Mouse (Mus musculus) MEL (cell line): Measurements from ENCODE around the gene Tango6. TPM values are rescaled to one million over a fixed set of nuclear protein-coding genes. Genes with fewer than 3 reads are reported as not detected.

ENCODE experiments used
- DNase-seq: peaks from one replicate; pipeline ENCODE4 v3.0.0; 2011; ENCODE audit warnings: low read depth, low spot score
- H3K27ac ChIP-seq: 2 replicates; pipeline ENCODE4 v1.5.1; 2012; ENCODE audit warnings: low read depth, mild to moderate bottlenecking, control low read depth, low read length, moderate library complexity; ENCODE audit not compliant: control insufficient read depth
- H3K27me3 ChIP-seq, 2 experiments: fragments of 150-350 bp in 1 of 2; sonication (generic) in 1 of 2; 2 replicates each; pipeline ENCODE4 v1.6.1; 2012; ENCODE audit warnings: low read length in 2 of 2, mild to moderate bottlenecking in 2 of 2, improper control_type of control experiment in 1 of 2, moderate library complexity in 1 of 2; ENCODE audit not compliant: insufficient read depth in 2 of 2, control insufficient read depth in 1 of 2
- H3K36me3 ChIP-seq, 2 experiments: 2 replicates each; pipeline ENCODE4 v1.6.1; 2012 to 2014; ENCODE audit warnings: low read length in 2 of 2, improper control_type of control experiment in 1 of 2, inconsistent platforms in 1 of 2, mild to moderate bottlenecking in 1 of 2; ENCODE audit not compliant: insufficient read depth in 2 of 2, control insufficient read depth in 1 of 2
- H3K4me1 ChIP-seq, 2 experiments: fragments of 150-350 bp in 1 of 2; sonication (generic) in 1 of 2; 2 replicates each; pipeline ENCODE4 v1.6.1; 2012; ENCODE audit warnings: low read length in 2 of 2, improper control_type of control experiment in 1 of 2, mild to moderate bottlenecking in 1 of 2; ENCODE audit not compliant: insufficient read depth in 2 of 2, control insufficient read depth in 1 of 2
- H3K4me3 ChIP-seq, 2 experiments: fragments of 150-350 bp in 1 of 2; sonication (generic) in 1 of 2; 2 replicates each; pipeline ENCODE4 v1.5.1; 2012; ENCODE audit warnings: low read depth in 2 of 2, low read length in 2 of 2, mild to moderate bottlenecking in 2 of 2, moderate library complexity in 2 of 2, control low read depth in 1 of 2, improper control_type of control experiment in 1 of 2; ENCODE audit not compliant: control insufficient read depth in 1 of 2, insufficient read depth in 1 of 2
- H3K79me2 ChIP-seq: 2 replicates; pipeline ENCODE4 v1.6.1; 2012; ENCODE audit warnings: mild to moderate bottlenecking, low read length, moderate library complexity; ENCODE audit not compliant: control insufficient read depth, poor library complexity, insufficient read depth
- H3K9ac ChIP-seq: 2 replicates; pipeline ENCODE4 v1.6.1; 2012; ENCODE audit warnings: low read depth, mild to moderate bottlenecking, control low read depth, low read length, moderate library complexity; ENCODE audit not compliant: control insufficient read depth, poor library complexity, severe bottlenecking
- H3K9me3 ChIP-seq: fragments of 150-350 bp; sonication (generic); replicated peaks from 2 replicates; pipeline ENCODE4 v1.6.1; 2012; ENCODE audit warnings: mild to moderate bottlenecking, low read length, improper control_type of control experiment, moderate library complexity; ENCODE audit not compliant: insufficient read depth
- CHD1 ChIP-seq: IDR thresholded peaks from 2 replicates; pipeline ENCODE4 v1.6.1; 2012; ENCODE audit warnings: low read depth, mild to moderate bottlenecking, inconsistent platforms, low read length, improper control_type of control experiment
- CHD2 ChIP-seq: IDR thresholded peaks from 2 replicates; pipeline ENCODE4 v1.6.1; 2011; ENCODE audit warnings: low read length, improper control_type of control experiment
- CTCF ChIP-seq, 3 experiments: IDR thresholded peaks in 2 of 3; conservative IDR thresholded peaks in 1 of 3; 2 replicates each; pipeline ENCODE4 v1.5.1; 2011 to 2012; ENCODE audit warnings: low read length in 3 of 3, low read depth in 2 of 3, mild to moderate bottlenecking in 2 of 3, improper control_type of control experiment in 1 of 3, inconsistent platforms in 1 of 3, mixed read lengths in 1 of 3, moderate library complexity in 1 of 3; ENCODE audit not compliant: control insufficient read depth in 1 of 3, insufficient read depth in 1 of 3, poor library complexity in 1 of 3, severe bottlenecking in 1 of 3
- E2F4 ChIP-seq: IDR thresholded peaks from 2 replicates; pipeline ENCODE4 v1.6.1; 2011; ENCODE audit warnings: low read depth, low read length, improper control_type of control experiment, borderline replicate concordance
- ELF1 ChIP-seq: IDR thresholded peaks from 2 replicates; pipeline ENCODE4 v1.6.1; 2014; ENCODE audit warnings: low read depth, mild to moderate bottlenecking, inconsistent platforms, low read length, improper control_type of control experiment, moderate library complexity
- ETS1 ChIP-seq: IDR thresholded peaks from 2 replicates; pipeline ENCODE4 v1.6.1; 2012; ENCODE audit warnings: low read depth, mild to moderate bottlenecking, inconsistent platforms, low read length, improper control_type of control experiment, moderate library complexity
- GABPA ChIP-seq: IDR thresholded peaks from 2 replicates; pipeline ENCODE4 v1.6.1; 2012; ENCODE audit warnings: low read depth, mild to moderate bottlenecking, inconsistent platforms, low read length, improper control_type of control experiment, moderate library complexity
- GATA1 ChIP-seq: IDR thresholded peaks from 2 replicates; pipeline ENCODE4 v1.6.1; 2011; ENCODE audit warnings: low read depth, low read length, improper control_type of control experiment
- HCFC1 ChIP-seq: IDR thresholded peaks from 2 replicates; pipeline ENCODE4 v1.6.1; 2012; ENCODE audit warnings: low read depth, mild to moderate bottlenecking, inconsistent platforms, low read length, improper control_type of control experiment, moderate library complexity
- JUND ChIP-seq: IDR thresholded peaks from 2 replicates; pipeline ENCODE4 v1.6.1; 2011; ENCODE audit warnings: low read depth, mild to moderate bottlenecking, improper control_type of control experiment, low read length
- MAFK ChIP-seq: IDR thresholded peaks from 2 replicates; pipeline ENCODE4 v1.6.1; 2011; ENCODE audit warnings: low read depth, mild to moderate bottlenecking, low read length, improper control_type of control experiment, borderline replicate concordance
- MAX ChIP-seq: IDR thresholded peaks from 2 replicates; pipeline ENCODE4 v1.6.1; 2011; ENCODE audit warnings: low read length, improper control_type of control experiment
- MAZ ChIP-seq: IDR thresholded peaks from 2 replicates; pipeline ENCODE4 v1.6.1; 2012; ENCODE audit warnings: low read depth, mild to moderate bottlenecking, inconsistent platforms, low read length, improper control_type of control experiment
- MXI1 ChIP-seq: IDR thresholded peaks from 2 replicates; pipeline ENCODE4 v1.6.1; 2011; ENCODE audit warnings: mild to moderate bottlenecking, low read depth, low read length, improper control_type of control experiment
- MYB ChIP-seq: IDR thresholded peaks from 2 replicates; pipeline ENCODE4 v1.6.1; 2011; ENCODE audit warnings: mild to moderate bottlenecking, low read depth, low read length, improper control_type of control experiment
- MYC ChIP-seq: IDR thresholded peaks from 2 replicates; pipeline ENCODE4 v1.6.1; 2011; ENCODE audit warnings: low read depth, mild to moderate bottlenecking, low read length, improper control_type of control experiment, moderate library complexity
- NELFE ChIP-seq: IDR thresholded peaks from 2 replicates; pipeline ENCODE4 v1.6.1; 2011; ENCODE audit warnings: low read depth, low read length, improper control_type of control experiment
- POLR2A ChIP-seq, 2 experiments: IDR thresholded peaks; 2 replicates each; pipeline ENCODE4 v1.6.1; 2011 to 2012; ENCODE audit warnings: low read length in 2 of 2, mild to moderate bottlenecking in 2 of 2, control low read depth in 1 of 2, improper control_type of control experiment in 1 of 2, low read depth in 1 of 2, moderate library complexity in 1 of 2; ENCODE audit not compliant: control insufficient read depth in 1 of 2, insufficient read depth in 1 of 2, poor library complexity in 1 of 2
- POLR2AphosphoS2 ChIP-seq: IDR thresholded peaks from 2 replicates; pipeline ENCODE4 v1.6.1; 2011; ENCODE audit warnings: low read length, improper control_type of control experiment
- POLR2AphosphoS5 ChIP-seq: IDR thresholded peaks from 2 replicates; pipeline ENCODE4 v1.6.1; 2012; ENCODE audit warnings: low read depth, borderline replicate concordance, mild to moderate bottlenecking, inconsistent platforms, low read length, moderate library complexity, mixed read lengths
- RCOR1 ChIP-seq: IDR thresholded peaks from 2 replicates; pipeline ENCODE4 v1.6.1; 2012; ENCODE audit warnings: low read depth, mild to moderate bottlenecking, inconsistent platforms, low read length, improper control_type of control experiment
- UBTF ChIP-seq: IDR thresholded peaks from 2 replicates; pipeline ENCODE4 v1.6.1; 2012; ENCODE audit warnings: low read depth, mild to moderate bottlenecking, inconsistent platforms, low read length, improper control_type of control experiment, moderate library complexity, borderline replicate concordance; ENCODE audit not compliant: insufficient read depth
- polyA plus RNA-seq, 2 experiments: library from polyadenylated mRNA; stranded (reverse) in 1 of 2; unstranded in 1 of 2; fragments of >175 nt in 1 of 2; fragments of >200 nt in 1 of 2; gene quantifications; 2 replicates each; pipeline versions ENCODE4 v1.2.1 to v1.2.4; 2012; ENCODE audit warnings: low replicate concordance in 2 of 2, low read depth in 1 of 2; ENCODE audit not compliant: insufficient read length in 2 of 2, insufficient read depth in 1 of 2, missing spikeins in 1 of 2
- total RNA-seq: library from RNA; depleted of rRNA; stranded (reverse); fragments of 300-350 nt; gene quantifications from 2 replicates; pipeline ENCODE4 v1.2.3, GENCODE M21; 2012; rRNA removed

Tango6 gene
- total and polyA plus RNA-seq, 3 experiments, result 3.0 to 6.1 TPM; not detected in 1

- no peak for TF ChIP-seq MAZ
- TF ChIP-seq NELFE, result peak; percentile 95
- peak; percentile 96 for TF ChIP-seq MXI1
- peak; percentile 95 for TF ChIP-seq MYC
- TF ChIP-seq POLR2AphosphoS5, result no peak
- TF ChIP-seq POLR2AphosphoS2, result peak; percentile 94
- no peak for TF ChIP-seq GATA1
- TF ChIP-seq HCFC1, result peak; percentile 84
- no peak for TF ChIP-seq JUND
- peak; percentile 92 for TF ChIP-seq ELF1
- TF ChIP-seq POLR2A (IDR thresholded peaks at IDR 0.05; ENCODE audit: control insufficient read depth in 1 of 2, insufficient read depth in 1 of 2, low read depth in 1 of 2, low read length in 2 of 2, poor library complexity in 1 of 2), result peak; percentile 91 to 93
- TF ChIP-seq MAX, result peak; percentile 79
- TF ChIP-seq GABPA, result no peak
- TF ChIP-seq MAFK, result no peak
- no peak for TF ChIP-seq CHD1
- TF ChIP-seq CTCF (IDR thresholded peaks at IDR 0.05 in 2 of 3, conservative IDR thresholded peaks at IDR 0.05 in 1 of 3; ENCODE audit: control insufficient read depth in 1 of 3, insufficient read depth in 1 of 3, low read depth in 2 of 3, low read length in 3 of 3, poor library complexity in 1 of 3, severe bottlenecking in 1 of 3), result no peak
- TF ChIP-seq ETS1, result 0 out of 2 replicates have a peak, but pooled peaks have one; percentile 6
- TF ChIP-seq RCOR1, result no peak
- TF ChIP-seq UBTF, result no peak
- peak; percentile 62; the same call in 1 of the 2 replicates for TF ChIP-seq MYB
- no peak for TF ChIP-seq E2F4
- no peak for TF ChIP-seq CHD2
These were observed 210.8 kb downstream of the Tango6 start, which contains the start of gene Utp4 (continued) for GRCm38 (mm10) chr8:106893481-106894156.

- no peak overlapping the region for H3K27ac ChIP-seq
- peaks cover 22 to 40% of the 10 kb centered on the region in 2 experiments for H3K36me3 ChIP-seq
- TF ChIP-seq MXI1 (no peak), POLR2AphosphoS5 (no peak), CHD1 (no peak), NELFE (no peak)
- no peak for DNase-seq
- no peaks in the 10 kb centered on the region for H3K9me3 ChIP-seq
- H3K9ac ChIP-seq, result no peak overlapping the region
- no peaks in the 10 kb centered on the region for H3K27me3 ChIP-seq
- peaks cover 2 to 10% of the 10 kb centered on the region in 2 experiments; a peak in 2 of 4 replicates for H3K4me1 ChIP-seq
- H3K4me3 ChIP-seq, result no peak overlapping the region
- H3K79me2 ChIP-seq, result peaks cover 25% of the 10 kb centered on the region
These were observed 216.6 kb downstream of the Tango6 start for GRCm38 (mm10) chr8:106899473-106899872.

Other genes with a start within 250 kb of the Tango6 start
- not detected in 2 replicates for gene 6030452D12Rik, start 182.5 kb upstream of the Tango6 start, total RNA-seq
- not detected for gene 6030452D12Rik, start 182.5 kb upstream of the Tango6 start, polyA plus RNA-seq
- not detected in 2 replicates for gene Cdh3, start 172.2 kb upstream of the Tango6 start, total RNA-seq
- gene Cdh3, start 172.2 kb upstream of the Tango6 start, polyA plus RNA-seq, result not detected
- gene Gm10073, start 109.6 kb upstream of the Tango6 start, total RNA-seq, result 79.9 and 188 TPM in 2 replicates
- 10 to 100 TPM in 1 of 2 experiments, not detected in 1; 71.2 TPM for gene Gm10073, start 109.6 kb upstream of the Tango6 start, polyA plus RNA-seq
- not detected in 2 replicates for gene Cdh1, start 79.7 kb upstream of the Tango6 start, total RNA-seq
- gene Cdh1, start 79.7 kb upstream of the Tango6 start, polyA plus RNA-seq, result not detected
- 3.7 and 5.8 TPM in 2 replicates for gene Has3, start 187.2 kb downstream of the Tango6 start, total RNA-seq
- gene Has3, start 187.2 kb downstream of the Tango6 start, polyA plus RNA-seq, result under 1 TPM in 1 of 2 experiments, not detected in 1; 0.40 TPM
- 165 and 174 TPM in 2 replicates for gene Utp4, start 210.6 kb downstream of the Tango6 start, total RNA-seq
- 100 to 1,000 TPM; 123 to 218 TPM for gene Utp4, start 210.6 kb downstream of the Tango6 start, polyA plus RNA-seq